Mouse (Mus musculus): ENCODE measurements around the gene Rbfox2. TPM values are rescaled to one million over a fixed set of nuclear protein-coding genes. Genes with fewer than 3 reads are reported as not detected.
"Not testable (repeated sequence)": the region's sequence is repeated elsewhere in the genome, so short reads cannot be mapped to it uniquely, and the experiment has no call there.

Rbfox2 gene
- polyA plus RNA-seq, 1 experiment from 2014 or later: 81.9 TPM

- Histone ChIP-seq H3K9me3 (replicated peaks; ENCODE audit: control insufficient read depth, low read length) (no peaks in the 10 kb centered on the region), H3K4me3 (ENCODE audit: low read depth, low read length) (no peak overlapping the region), H3K27me3 (ENCODE audit: control insufficient read depth, insufficient read depth, low read length) (no peaks in the 10 kb centered on the region), H3K4me1 (ENCODE audit: control insufficient read depth, insufficient read depth, low read length) (no peaks in the 10 kb centered on the region), H3K9ac (replicated peaks; ENCODE audit: low read length) (no peak overlapping the region), H3K36me3 (replicated peaks; ENCODE audit: control insufficient read depth, insufficient read depth, low read depth, low read length) (no peaks in the 10 kb centered on the region), H3K27ac (replicated peaks; ENCODE audit: low read depth, low read length) (no peak overlapping the region), H3K4me2 (ENCODE audit: low read depth, low read length) (no peak overlapping the region)
- peak; percentile 51 for DNase-seq (ENCODE audit: low spot score)
- WGBS: 77% methylated on average over 3 of the region's 3 CpGs
- ATAC-seq (replicated peaks; ENCODE audit: insufficient number of reproducible peaks, low FRiP score, low TSS enrichment, low read depth): no peak
These were observed 29.7 kb downstream of the Rbfox2 start for GRCm38 (mm10) chr15:77276838-77277725.

DNA sequence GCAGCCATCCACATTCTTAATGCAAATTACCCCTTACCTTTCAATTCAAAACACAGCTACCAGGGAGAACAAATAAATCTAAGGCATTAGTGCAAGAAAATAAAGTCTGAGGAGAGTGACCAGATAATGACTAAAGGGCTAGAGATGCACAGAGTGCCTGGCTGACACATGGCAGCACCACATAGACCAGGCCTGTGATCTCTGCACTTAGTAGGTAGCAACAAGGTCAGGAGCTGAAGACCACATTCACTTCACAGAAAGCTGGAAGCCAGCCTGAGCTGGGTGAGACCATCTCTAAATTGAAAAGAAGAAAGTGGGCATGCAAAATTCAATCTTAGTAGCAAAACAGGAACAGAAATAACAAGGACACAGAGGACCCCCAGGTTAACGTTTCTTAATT, 30.5 kb downstream of the Rbfox2 start:
- Histone ChIP-seq H3K27ac (replicated peaks; ENCODE audit: low read depth, low read length) (no peak overlapping the region), H3K9me3 (replicated peaks; ENCODE audit: control insufficient read depth, low read length) (no peaks in the 10 kb centered on the region), H3K4me1 (ENCODE audit: control insufficient read depth, insufficient read depth, low read length) (no peaks in the 10 kb centered on the region), H3K4me2 (ENCODE audit: low read depth, low read length) (no peak overlapping the region), H3K27me3 (ENCODE audit: control insufficient read depth, insufficient read depth, low read length) (no peaks in the 10 kb centered on the region), H3K4me3 (ENCODE audit: low read depth, low read length) (no peak overlapping the region), H3K9ac (replicated peaks; ENCODE audit: low read length) (no peak overlapping the region), H3K36me3 (replicated peaks; ENCODE audit: control insufficient read depth, insufficient read depth, low read depth, low read length) (no peaks in the 10 kb centered on the region)
- no peak for DNase-seq (ENCODE audit: low spot score)
- ATAC-seq (replicated peaks; ENCODE audit: insufficient number of reproducible peaks, low FRiP score, low TSS enrichment, low read depth): no peak
- 67% methylated on average over 1 of the region's 1 CpGs for WGBS

DNA sequence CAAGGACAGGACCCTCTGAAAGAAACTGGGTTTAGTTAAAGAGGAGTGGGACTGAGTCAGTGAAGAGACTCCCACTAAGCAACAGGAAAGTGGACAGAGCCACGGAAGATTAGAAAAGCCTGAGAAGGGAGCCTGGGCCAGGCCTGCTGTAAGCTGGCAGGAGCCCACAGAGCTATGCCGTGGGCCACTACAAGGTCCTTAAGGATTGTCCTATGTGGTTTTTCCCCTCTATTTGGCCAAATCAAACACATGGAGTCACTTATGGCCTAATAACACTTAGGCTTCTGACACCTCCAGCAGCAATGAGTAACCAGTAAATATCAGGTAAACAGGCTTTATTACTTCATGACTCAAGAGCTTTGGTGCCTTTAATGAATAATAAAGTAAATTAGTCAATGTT, 31.2 kb downstream of the Rbfox2 start:
- ATAC-seq (replicated peaks; ENCODE audit: insufficient number of reproducible peaks, low FRiP score, low TSS enrichment, low read depth) (no peak), DNase-seq (ENCODE audit: low spot score) (no peak)
- Histone ChIP-seq H3K4me2 (ENCODE audit: low read depth, low read length) (no peak overlapping the region), H3K36me3 (replicated peaks; ENCODE audit: control insufficient read depth, insufficient read depth, low read depth, low read length) (no peaks in the 10 kb centered on the region), H3K4me3 (ENCODE audit: low read depth, low read length) (no peak overlapping the region), H3K9ac (replicated peaks; ENCODE audit: low read length) (no peak overlapping the region), H3K9me3 (replicated peaks; ENCODE audit: control insufficient read depth, low read length) (no peaks in the 10 kb centered on the region), H3K27me3 (ENCODE audit: control insufficient read depth, insufficient read depth, low read length) (no peaks in the 10 kb centered on the region), H3K27ac (replicated peaks; ENCODE audit: low read depth, low read length) (no peak overlapping the region), H3K4me1 (ENCODE audit: control insufficient read depth, insufficient read depth, low read length) (no peaks in the 10 kb centered on the region)
- WGBS: 74% methylated on average over 2 of the region's 2 CpGs

DNA sequence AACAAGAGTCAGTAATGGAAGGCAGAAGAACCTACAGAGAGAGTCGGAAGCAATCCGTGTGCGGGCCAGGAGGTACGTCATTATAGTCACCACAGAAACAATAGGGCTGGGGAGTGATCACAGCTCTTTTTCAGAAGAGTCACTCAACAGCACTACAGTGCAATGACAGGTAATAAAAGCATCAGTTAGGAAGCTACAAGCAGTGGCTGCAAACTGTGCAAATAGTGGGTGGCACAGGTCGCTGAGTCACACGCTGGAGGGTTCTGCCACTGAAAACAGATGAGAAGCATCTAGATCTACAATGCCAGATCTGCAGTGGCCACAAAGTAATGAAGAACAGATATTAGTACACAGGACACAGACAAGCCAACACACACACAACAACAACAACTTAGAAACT, 32.9 kb downstream of the Rbfox2 start:
- Histone ChIP-seq H3K27ac (replicated peaks; ENCODE audit: low read depth, low read length) (no peak overlapping the region), H3K27me3 (ENCODE audit: control insufficient read depth, insufficient read depth, low read length) (no peaks in the 10 kb centered on the region), H3K4me2 (ENCODE audit: low read depth, low read length) (no peak overlapping the region), H3K4me3 (ENCODE audit: low read depth, low read length) (no peak overlapping the region), H3K9ac (replicated peaks; ENCODE audit: low read length) (no peak overlapping the region), H3K4me1 (ENCODE audit: control insufficient read depth, insufficient read depth, low read length) (no peaks in the 10 kb centered on the region), H3K9me3 (replicated peaks; ENCODE audit: control insufficient read depth, low read length) (no peaks in the 10 kb centered on the region), H3K36me3 (replicated peaks; ENCODE audit: control insufficient read depth, insufficient read depth, low read depth, low read length) (no peaks in the 10 kb centered on the region)
- DNase-seq (ENCODE audit: low spot score) (no peak), ATAC-seq (replicated peaks; ENCODE audit: insufficient number of reproducible peaks, low FRiP score, low TSS enrichment, low read depth) (no peak)
- WGBS: 85% methylated on average over 6 of the region's 6 CpGs

DNA sequence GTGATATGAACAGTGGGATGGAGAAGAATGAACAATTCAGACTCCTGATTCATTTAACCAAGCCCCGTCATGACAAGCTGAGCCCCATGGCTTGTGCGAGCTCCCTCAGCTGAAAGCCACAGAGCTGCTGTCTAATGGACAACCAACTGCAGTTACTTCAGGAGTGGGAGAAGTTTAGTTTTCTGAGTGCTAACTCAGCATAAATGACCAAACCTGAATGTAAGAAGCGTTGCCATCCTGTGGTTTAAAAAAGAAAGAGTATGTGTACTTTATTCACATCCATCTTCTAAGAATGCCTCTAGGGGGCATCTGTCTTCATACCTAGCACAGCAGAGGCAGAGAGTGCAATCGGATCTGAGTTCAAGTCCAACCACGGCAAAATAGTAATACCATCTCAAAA, 35.5 kb downstream of the Rbfox2 start:
- H3K4me2 ChIP-seq (ENCODE audit: low read depth, low read length): no peak overlapping the region
- no peaks in the 10 kb centered on the region for H3K36me3 ChIP-seq (replicated peaks; ENCODE audit: control insufficient read depth, insufficient read depth, low read depth, low read length)
- 91% methylated on average over 5 of the region's 5 CpGs for WGBS
- no peak overlapping the region for H3K4me3 ChIP-seq (ENCODE audit: low read depth, low read length)
- no peaks in the 10 kb centered on the region for H3K27me3 ChIP-seq (ENCODE audit: control insufficient read depth, insufficient read depth, low read length)
- no peak for ATAC-seq (replicated peaks; ENCODE audit: insufficient number of reproducible peaks, low FRiP score, low TSS enrichment, low read depth)
- no peak for DNase-seq (ENCODE audit: low spot score)
- H3K9ac ChIP-seq (replicated peaks; ENCODE audit: low read length): no peak overlapping the region
- no peaks in the 10 kb centered on the region for H3K9me3 ChIP-seq (replicated peaks; ENCODE audit: control insufficient read depth, low read length)
- H3K4me1 ChIP-seq (ENCODE audit: control insufficient read depth, insufficient read depth, low read length): no peaks in the 10 kb centered on the region
- H3K27ac ChIP-seq (replicated peaks; ENCODE audit: low read depth, low read length): no peak overlapping the region

DNA sequence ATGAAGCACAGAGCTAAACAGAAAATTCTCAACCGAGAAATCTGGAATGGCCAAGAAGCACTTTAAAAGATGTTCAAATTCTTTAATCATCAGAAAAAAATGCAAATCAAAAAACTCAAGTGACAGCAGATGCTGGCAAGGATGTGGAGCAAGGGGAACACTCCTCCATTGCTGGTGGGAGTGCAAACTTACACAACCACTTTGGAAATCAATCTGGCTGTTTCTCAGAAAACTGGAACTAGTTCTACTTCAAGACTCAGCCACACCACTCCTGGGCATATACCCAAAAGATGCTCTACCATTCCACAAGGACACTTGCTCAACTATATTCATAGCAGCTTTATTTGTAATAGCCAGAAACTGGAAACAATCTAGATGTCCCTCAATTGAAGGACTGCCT, 37.3 kb downstream of the Rbfox2 start:
- H3K9ac ChIP-seq (replicated peaks; ENCODE audit: low read length); H3K4me1 ChIP-seq (ENCODE audit: control insufficient read depth, insufficient read depth, low read length); H3K36me3 ChIP-seq (replicated peaks; ENCODE audit: control insufficient read depth, insufficient read depth, low read depth, low read length); H3K4me2 ChIP-seq (ENCODE audit: low read depth, low read length); H3K4me3 ChIP-seq (ENCODE audit: low read depth, low read length); DNase-seq (ENCODE audit: low spot score); ATAC-seq (replicated peaks; ENCODE audit: insufficient number of reproducible peaks, low FRiP score, low TSS enrichment, low read depth); H3K9me3 ChIP-seq (replicated peaks; ENCODE audit: control insufficient read depth, low read length); H3K27ac ChIP-seq (replicated peaks; ENCODE audit: low read depth, low read length); H3K27me3 ChIP-seq (ENCODE audit: control insufficient read depth, insufficient read depth, low read length): not testable (repeated sequence)
- WGBS: 79% methylated on average over 1 of the region's 1 CpGs

DNA sequence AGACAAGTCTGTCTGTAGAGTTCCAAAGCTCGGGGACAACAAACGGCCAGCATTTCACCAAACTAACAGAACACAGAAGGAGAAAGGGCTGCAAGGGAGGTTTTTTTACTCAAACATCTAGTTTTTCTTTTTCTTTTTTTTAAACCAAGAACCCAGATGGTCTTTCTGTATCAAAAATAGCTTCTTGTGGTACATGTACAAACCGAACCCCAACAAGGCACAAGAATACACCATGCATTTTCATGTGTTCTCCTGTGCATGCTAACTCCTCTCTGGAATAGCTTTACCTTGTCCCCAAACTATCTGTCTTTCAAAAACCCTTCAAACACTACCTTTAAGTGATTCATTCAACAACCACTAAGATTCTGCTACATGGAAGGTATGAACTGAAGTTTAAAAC, 38.4 kb downstream of the Rbfox2 start:
- no peak overlapping the region for H3K4me2 ChIP-seq (ENCODE audit: low read depth, low read length)
- H3K4me3 ChIP-seq (ENCODE audit: low read depth, low read length): no peak overlapping the region
- no peak overlapping the region for H3K9ac ChIP-seq (replicated peaks; ENCODE audit: low read length)
- DNase-seq (ENCODE audit: low spot score) (no peak), ATAC-seq (replicated peaks; ENCODE audit: insufficient number of reproducible peaks, low FRiP score, low TSS enrichment, low read depth) (no peak)
- H3K27me3 ChIP-seq (ENCODE audit: control insufficient read depth, insufficient read depth, low read length): no peaks in the 10 kb centered on the region
- H3K27ac ChIP-seq (replicated peaks; ENCODE audit: low read depth, low read length): no peak overlapping the region
- no peaks in the 10 kb centered on the region for H3K4me1 ChIP-seq (ENCODE audit: control insufficient read depth, insufficient read depth, low read length)
- 79% methylated on average over 3 of the region's 3 CpGs for WGBS
- no peaks in the 10 kb centered on the region for H3K36me3 ChIP-seq (replicated peaks; ENCODE audit: control insufficient read depth, insufficient read depth, low read depth, low read length)
- no peaks in the 10 kb centered on the region for H3K9me3 ChIP-seq (replicated peaks; ENCODE audit: control insufficient read depth, low read length)

DNA sequence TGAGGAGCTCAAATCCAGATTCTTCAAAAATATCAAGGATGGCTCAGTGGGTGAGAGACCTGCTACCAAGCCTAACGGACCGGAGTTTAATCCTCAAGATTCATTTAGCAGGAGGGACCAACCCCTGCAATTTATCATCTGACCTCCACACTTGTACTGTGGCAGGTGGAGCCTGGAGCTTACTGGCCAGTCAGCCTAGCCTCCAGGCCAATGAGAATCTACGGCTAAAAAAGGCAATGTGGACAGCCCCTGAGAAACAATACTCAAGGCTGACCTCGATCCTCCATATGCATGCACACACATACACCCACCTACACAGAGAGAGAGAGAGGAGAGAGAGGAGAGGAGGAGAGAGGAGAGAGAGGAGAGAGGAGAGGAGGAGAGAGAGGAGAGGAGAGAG, 41.5 kb downstream of the Rbfox2 start:
- no peak for DNase-seq (ENCODE audit: low spot score)
- no peaks in the 10 kb centered on the region for H3K4me1 ChIP-seq (ENCODE audit: control insufficient read depth, insufficient read depth, low read length)
- no peaks in the 10 kb centered on the region for H3K9me3 ChIP-seq (replicated peaks; ENCODE audit: control insufficient read depth, low read length)
- H3K9ac ChIP-seq (replicated peaks; ENCODE audit: low read length): no peak overlapping the region
- no peaks in the 10 kb centered on the region for H3K27me3 ChIP-seq (ENCODE audit: control insufficient read depth, insufficient read depth, low read length)
- H3K27ac ChIP-seq (replicated peaks; ENCODE audit: low read depth, low read length): no peak overlapping the region
- H3K4me2 ChIP-seq (ENCODE audit: low read depth, low read length): no peak overlapping the region
- ATAC-seq (replicated peaks; ENCODE audit: insufficient number of reproducible peaks, low FRiP score, low TSS enrichment, low read depth): no peak
- H3K4me3 ChIP-seq (ENCODE audit: low read depth, low read length): no peak overlapping the region
- WGBS: 42% methylated on average over 4 of the region's 4 CpGs
- no peaks in the 10 kb centered on the region for H3K36me3 ChIP-seq (replicated peaks; ENCODE audit: control insufficient read depth, insufficient read depth, low read depth, low read length)

Measured in embryonic facial prominence, embryonic 11.5 days (tissue).